Mouse (Mus musculus) small intestine, adult 2 months (tissue): ENCODE measurements around the gene Gm10322.

ENCODE experiments used
- CTCF ChIP-seq: fragments of 200-500 bp; IDR thresholded peaks from 2 replicates; pipeline ENCODE4 v1.5.1; 2012; ENCODE audit warnings: low read depth, mild to moderate bottlenecking, control low read depth, inconsistent platforms, low read length, moderate library complexity, mixed read lengths; ENCODE audit not compliant: insufficient replicate concordance, insufficient read length; ENCODE audit errors: extremely low read depth
- POLR2A ChIP-seq: fragments of 200-500 bp; IDR thresholded peaks from 2 replicates; pipeline ENCODE4 v1.6.1; 2012; ENCODE audit warnings: low read depth, mild to moderate bottlenecking, control low read depth, inconsistent platforms, low read length, moderate library complexity

DNA sequence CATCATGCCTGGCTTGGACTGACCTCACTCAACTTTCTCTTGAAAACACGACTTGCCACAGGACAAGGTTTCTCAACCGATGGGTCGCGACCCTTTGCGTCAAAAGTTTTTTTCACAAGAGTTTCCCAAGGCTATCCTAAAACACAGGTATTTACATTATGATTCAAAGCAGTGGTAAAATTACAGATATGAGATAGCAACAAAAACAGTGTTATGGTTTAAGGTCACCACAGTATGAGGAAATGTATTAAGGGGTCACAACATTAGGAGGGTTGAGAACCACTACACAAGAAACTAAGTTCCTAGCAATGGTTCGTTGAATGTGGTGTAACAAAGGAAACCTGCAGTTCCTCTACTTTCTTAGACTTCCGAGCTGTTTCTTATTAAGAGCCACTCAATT, 1.9 kb downstream of the Gm10322 start:
- TF ChIP-seq POLR2A (no peak), CTCF (no peak)
